Mouse (Mus musculus) lung, embryonic 14.5 days (tissue): Measurements from ENCODE around the gene Hexim1. TPM values are rescaled to one million over a fixed set of nuclear protein-coding genes. Genes with fewer than 3 reads are reported as not detected.
A peak's percentile ranks its signal among the peaks of the same experiment; 100 is the strongest.

ENCODE experiments used
- ATAC-seq: fragments of 200-750 bp; cut with Nextera tagmentation; 2 replicates; pipeline ENCODE4 v1.8.0; 2017; ENCODE audit warnings: mild to moderate bottlenecking, moderate TSS enrichment, moderate library complexity; ENCODE audit not compliant: insufficient read depth
- DNase-seq: peaks from one replicate; pipeline ENCODE4 v3.0.0-alpha.2; 2015
- H3K27ac ChIP-seq: fragments of 300-500 bp; sonication (generic); 2 replicates; pipeline ENCODE4 v1.5.1; 2014; ENCODE audit warnings: low read depth, mild to moderate bottlenecking, moderate library complexity
- H3K27me3 ChIP-seq: fragments of 300-500 bp; sonication (generic); 2 replicates; pipeline ENCODE4 v1.6.1; 2014; ENCODE audit warnings: low read length, control low read depth; ENCODE audit not compliant: insufficient read depth
- H3K36me3 ChIP-seq: fragments of 300-500 bp; sonication (generic); 2 replicates; pipeline ENCODE4 v1.6.1; 2014; ENCODE audit warnings: control low read depth; ENCODE audit not compliant: insufficient read depth
- H3K4me1 ChIP-seq: fragments of 300-500 bp; sonication (generic); 2 replicates; pipeline ENCODE4 v1.6.1; 2014; ENCODE audit warnings: antibody characterized with exemption, control low read depth; ENCODE audit not compliant: insufficient read depth
- H3K4me2 ChIP-seq: fragments of 300-500 bp; sonication (generic); 2 replicates; pipeline ENCODE4 v1.6.1; 2014; ENCODE audit warnings: mild to moderate bottlenecking
- H3K4me3 ChIP-seq: fragments of 300-500 bp; sonication (generic); 2 replicates; pipeline ENCODE4 v1.5.1; 2014; ENCODE audit warnings: low read depth, low read length
- H3K9ac ChIP-seq: fragments of 300-500 bp; sonication (generic); 2 replicates; pipeline ENCODE4 v1.6.1; 2014
- H3K9me3 ChIP-seq: fragments of 300-500 bp; sonication (generic); 2 replicates; pipeline ENCODE4 v1.6.1; 2016; ENCODE audit warnings: low read depth, low read length, control low read depth
- CTCF ChIP-seq: IDR thresholded peaks from 2 replicates; pipeline ENCODE4 v1.5.1; 2016; ENCODE audit warnings: antibody characterized with exemption, low read depth
- WGBS: fragments of 180-500 bp; shearing (Covaris S2); extraction: QIAGEN DNeasy Blood & Tissue Kit; methylation state at CpG from one replicate; pipeline ENCODE4 v1.1.7; 2014; 5-methylcytosine and 5-hydroxymethylcytosine counted together
- polyA plus RNA-seq: library from polyadenylated mRNA; unstranded; fragments of >200 nt; fragmentation: Nextera tagmentation; extraction: Ambion mirVana; gene quantifications from 2 replicates; pipeline ENCODE4 v1.2.1, GENCODE M21; 2014

The Hexim1 gene
- polyA plus RNA-seq, 1 experiment from 2014 or later = 5.3 TPM

GRCm38 (mm10) chr11:103160738-103161137 is 44.7 kb downstream of the Hexim1 start:
- Histone ChIP-seq H3K9ac (no peak overlapping the region), H3K27ac (no peak overlapping the region), H3K9me3 (no peaks in the 10 kb centered on the region), H3K27me3 (no peaks in the 10 kb centered on the region), H3K4me1 (peaks cover 3% of the 10 kb centered on the region; the same call in 1 of the 2 replicates), H3K4me2 (no peak overlapping the region), H3K4me3 (no peak overlapping the region), H3K36me3 (no peaks in the 10 kb centered on the region)
- no peak for TF ChIP-seq CTCF
- ATAC-seq (no peak), DNase-seq (no peak)
- 76% methylated on average over 11 of the region's 11 CpGs for WGBS

- no peak for TF ChIP-seq CTCF
- no peaks in the 10 kb centered on the region for H3K27me3 ChIP-seq
- WGBS = 67% methylated on average over 7 of the region's 7 CpGs
- H3K9me3 ChIP-seq = no peaks in the 10 kb centered on the region
- DNase-seq (no peak), ATAC-seq (no peak)
- no peaks in the 10 kb centered on the region for H3K36me3 ChIP-seq
- no peak overlapping the region for H3K4me2 ChIP-seq
- H3K4me3 ChIP-seq = no peak overlapping the region
- H3K4me1 ChIP-seq = peaks cover 3% of the 10 kb centered on the region; the same call in 1 of the 2 replicates
- H3K9ac ChIP-seq = no peak overlapping the region
- H3K27ac ChIP-seq = no peak overlapping the region
Measured at GRCm38 (mm10) chr11:103161449-103161848, 45.4 kb downstream of the Hexim1 start.

- H3K27me3 ChIP-seq = no peaks in the 10 kb centered on the region
- no peaks in the 10 kb centered on the region for H3K9me3 ChIP-seq
- WGBS = 87% methylated on average over 5 of the region's 5 CpGs
- no peak overlapping the region for H3K4me2 ChIP-seq
- DNase-seq (peak; percentile 44), ATAC-seq (no peak)
- H3K4me1 ChIP-seq = peaks cover 3% of the 10 kb centered on the region; the same call in 1 of the 2 replicates
- H3K27ac ChIP-seq = no peak overlapping the region
- H3K9ac ChIP-seq = no peak overlapping the region
- H3K4me3 ChIP-seq = no peak overlapping the region
- no peaks in the 10 kb centered on the region for H3K36me3 ChIP-seq
- peak; percentile 46 for TF ChIP-seq CTCF
Measured at GRCm38 (mm10) chr11:103162132-103162531, 46.1 kb downstream of the Hexim1 start.

- no peak overlapping the region for H3K27ac ChIP-seq
- no peak overlapping the region for H3K4me2 ChIP-seq
- H3K4me1 ChIP-seq = no peaks in the 10 kb centered on the region
- DNase-seq = no peak
- H3K36me3 ChIP-seq = no peaks in the 10 kb centered on the region
- H3K9me3 ChIP-seq = no peaks in the 10 kb centered on the region
- no peak overlapping the region for H3K9ac ChIP-seq
- no peak for ATAC-seq
- WGBS = 19% methylated on average over 10 of the region's 10 CpGs
- H3K27me3 ChIP-seq = peaks cover 6% of the 10 kb centered on the region
- no peak overlapping the region for H3K4me3 ChIP-seq
- TF ChIP-seq CTCF = no peak
Measured at GRCm38 (mm10) chr11:103164391-103164790, 48.4 kb downstream of the Hexim1 start.

GRCm38 (mm10) chr11:103168690-103169390 is 52.8 kb downstream of the Hexim1 start:
- Histone ChIP-seq H3K4me2 (no peak overlapping the region), H3K4me3 (no peak overlapping the region), H3K9me3 (no peaks in the 10 kb centered on the region), H3K4me1 (no peaks in the 10 kb centered on the region), H3K27ac (no peak overlapping the region), H3K36me3 (no peaks in the 10 kb centered on the region), H3K9ac (no peak overlapping the region), H3K27me3 (peaks cover 44% of the 10 kb centered on the region)
- ATAC-seq (no peak), DNase-seq (peak; percentile 80)
- peak; percentile 97 for TF ChIP-seq CTCF
- WGBS = 23% methylated on average over 9 of the region's 9 CpGs

Other genes with a start within 250 kb of the Hexim1 start
- 218 and 242 TPM in 2 replicates for gene Eftud2, start 235.2 kb upstream of the Hexim1 start, polyA plus RNA-seq
- gene Ccdc103, start 235.0 kb upstream of the Hexim1 start, polyA plus RNA-seq = 1.8 and 1.9 TPM in 2 replicates
- not detected in 2 replicates for gene Fam187a, start 231.1 kb upstream of the Hexim1 start, polyA plus RNA-seq
- 0.20 and 0.41 TPM in 2 replicates for gene Gfap, start 215.3 kb upstream of the Hexim1 start, polyA plus RNA-seq
- gene Kif18b, start 191.1 kb upstream of the Hexim1 start, polyA plus RNA-seq = 11.7 and 13.3 TPM in 2 replicates
- gene C1ql1, start 169.5 kb upstream of the Hexim1 start, polyA plus RNA-seq = 2.7 and 3.1 TPM in 2 replicates
- 64.4 and 72.4 TPM in 2 replicates for gene Nmt1, start 88.0 kb upstream of the Hexim1 start, polyA plus RNA-seq
- 218 and 225 TPM in 2 replicates for gene Dcakd, start 87.9 kb upstream of the Hexim1 start, polyA plus RNA-seq
- gene Plcd3, start 14.6 kb upstream of the Hexim1 start, polyA plus RNA-seq = 1.0 and 2.5 TPM in 2 replicates
- gene Acbd4, start 14.5 kb upstream of the Hexim1 start, polyA plus RNA-seq = 11.0 and 14.4 TPM in 2 replicates
- 9.3 and 9.5 TPM in 2 replicates for gene Hexim2, start 16.2 kb downstream of the Hexim1 start, polyA plus RNA-seq
- gene Fmnl1, start 54.9 kb downstream of the Hexim1 start, polyA plus RNA-seq = 2.5 and 2.8 TPM in 2 replicates
- gene 1700023F06Rik, start 92.3 kb downstream of the Hexim1 start, polyA plus RNA-seq = 0.89 and 1.2 TPM in 2 replicates
- not detected in 2 replicates for gene Spata32, start 102.2 kb downstream of the Hexim1 start, polyA plus RNA-seq
- gene Map3k14, start 151.2 kb downstream of the Hexim1 start, polyA plus RNA-seq = 3.1 and 3.9 TPM in 2 replicates
- 16.8 and 20.6 TPM in 2 replicates for gene Arhgap27, start 247.5 kb downstream of the Hexim1 start, polyA plus RNA-seq